In the genomic region with DNA sequence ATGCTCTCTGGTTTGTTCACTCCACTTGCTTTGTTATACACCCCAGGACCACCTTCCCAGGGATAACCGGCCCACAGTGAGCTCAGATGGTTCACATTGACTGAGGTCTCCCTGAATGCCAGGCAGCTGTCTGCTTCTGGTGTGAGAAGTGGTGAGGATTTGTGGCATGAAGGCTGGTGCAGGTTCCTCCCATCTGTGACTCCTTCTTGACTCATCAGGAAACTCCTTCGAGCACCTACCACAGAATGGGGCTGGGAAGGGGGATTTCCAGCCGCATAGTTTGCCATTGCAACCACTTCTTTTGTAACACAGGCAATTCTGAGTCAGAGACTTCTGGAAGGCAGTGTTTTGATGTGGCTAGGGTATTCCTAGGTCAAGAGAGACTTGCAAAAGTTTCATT, we compare ENCODE assay signal across 17 mouse cellular contexts. TPM values are rescaled to one million over a fixed set of nuclear protein-coding genes. Genes with fewer than 3 reads are reported as not detected.
DNase-seq lines count a peak whose midpoint lies in the region; ATAC-seq and TF ChIP-seq lines count a peak whose summit lies in the region.
"Had no signal": no experiment of that assay in that cellular context is flagged by ENCODE, and none has a peak within 500 bp of the region (broad histone marks: within the 10 kb centered on the region; RNA-seq: fewer than 3 reads in every experiment).

No protein-coding gene starts in this region.

- H3K36me3 ChIP-seq in lung, postnatal 0 days (ENCODE audit: insufficient read depth, low read length) = no peaks in the 10 kb centered on the region
- H3K36me3 ChIP-seq in splenic B cell, adult 2 months (ENCODE audit: control insufficient read depth, insufficient read depth, low read length, poor library complexity, severe bottlenecking) = no peaks in the 10 kb centered on the region
- no peaks in the 10 kb centered on the region for H3K36me3 ChIP-seq in midbrain, embryonic 13.5 days
- H3K36me3 ChIP-seq: hindbrain, embryonic 15.5 days had no signal

- WGBS in lung, postnatal 0 days = 68% methylated on average over 3 of the region's 3 CpGs
- 74% methylated on average over 3 of the region's 3 CpGs for WGBS in midbrain, embryonic 13.5 days

- no peak overlapping the region for H3K9ac ChIP-seq in lung, postnatal 0 days (replicated peaks; ENCODE audit: low read depth)
- no peak overlapping the region for H3K9ac ChIP-seq in midbrain, embryonic 13.5 days (replicated peaks)
- H3K9ac ChIP-seq: hindbrain, embryonic 15.5 days; liver, postnatal 0 days had no signal

- no peaks in the 10 kb centered on the region for H3K9me3 ChIP-seq in lung, postnatal 0 days (ENCODE audit: low read length)
- H3K9me3 ChIP-seq in midbrain, embryonic 13.5 days = no peaks in the 10 kb centered on the region
- H3K9me3 ChIP-seq: hindbrain, embryonic 15.5 days had no signal

- peak; percentile 6 for DNase-seq in lung, postnatal 36 days
- DNase-seq in lung, postnatal 0 days (ENCODE audit: low spot score) = no peak
- peak; percentile 13 for DNase-seq in splenic B cell, adult 2 months (ENCODE audit: low read depth, low spot score)
- DNase-seq in left cerebral cortex, postnatal 25 days (ENCODE audit: low spot score in 2 of 2) = no peak
- no peak for DNase-seq in testis, postnatal 14 days (ENCODE audit: low spot score)
- DNase-seq: cerebellum, adult 18-20 months; heart, adult 11 months; kidney, adult 9 months; liver, postnatal 0 days; right cerebral cortex, postnatal 4 days had no signal

- no peak for TF ChIP-seq EP300 in lung, postnatal 0 days (IDR thresholded peaks at IDR 0.05)

- intact Hi-C loops in left cerebral cortex, postnatal 25 days (cut with DNase I) = no loop called here

- H3K4me2 ChIP-seq in lung, postnatal 0 days (replicated peaks; ENCODE audit: low read depth, low read length) = no peak overlapping the region
- H3K4me2 ChIP-seq in midbrain, embryonic 13.5 days (replicated peaks) = no peak overlapping the region
- H3K4me2 ChIP-seq: hindbrain, embryonic 15.5 days had no signal

- ATAC-seq in lung, postnatal 0 days = no peak
- peak; percentile 65 for ATAC-seq in activated CD4-positive, CD25-positive, alpha-beta regulatory T cell, adult 4 months
- peak; percentile 88 for ATAC-seq in inflammation-experienced regulatory T-cells, adult 6 months
- no peak for ATAC-seq in midbrain, embryonic 13.5 days
- ATAC-seq: liver, postnatal 0 days had no signal

- no peak overlapping the region for H3K4me3 ChIP-seq in lung, postnatal 0 days (ENCODE audit: low read depth, low read length)
- H3K4me3 ChIP-seq in midbrain, embryonic 13.5 days (replicated peaks) = no peak overlapping the region
- H3K4me3 ChIP-seq: hindbrain, embryonic 15.5 days; left cerebral cortex, adult 2 months had no signal

- H3K4me1 ChIP-seq in lung, postnatal 0 days (ENCODE audit: insufficient read depth, low read depth, low read length) = no peaks in the 10 kb centered on the region
- no peaks in the 10 kb centered on the region for H3K4me1 ChIP-seq in midbrain, embryonic 13.5 days (replicated peaks)
- H3K4me1 ChIP-seq: hindbrain, embryonic 15.5 days had no signal

- no peaks in the 10 kb centered on the region for H3K27me3 ChIP-seq in lung, postnatal 0 days (replicated peaks; ENCODE audit: insufficient read depth, low read length)
- no peaks in the 10 kb centered on the region for H3K27me3 ChIP-seq in splenic B cell, adult 2 months (ENCODE audit: control insufficient read depth, insufficient read depth, low read length, poor library complexity, severe bottlenecking)
- H3K27me3 ChIP-seq in midbrain, embryonic 13.5 days = no peaks in the 10 kb centered on the region
- H3K27me3 ChIP-seq: hindbrain, embryonic 15.5 days had no signal

- H3K27ac ChIP-seq in lung, postnatal 0 days (ENCODE audit: low read length) = no peak overlapping the region
- H3K27ac ChIP-seq in midbrain, embryonic 13.5 days = no peak overlapping the region
- H3K27ac ChIP-seq: hindbrain, embryonic 15.5 days; left cerebral cortex, adult 2 months; stomach, postnatal 0 days had no signal

- TF ChIP-seq CTCF in lung, postnatal 0 days (IDR thresholded peaks at IDR 0.05) = no peak

RNA-seq across cellular contexts. Expression of gene Mefv, which starts 5.3 kb away (rescaled TPM):
- 0.11 TPM in 1 of 2 replicates, not detected in the other for polyA plus RNA-seq in lung, postnatal 0 days (2015; fragmentation: Nextera tagmentation; extraction: Ambion mirVana)
- not detected for polyA plus RNA-seq in activated CD4-positive, CD25-positive, alpha-beta regulatory T cell, adult 4 months (2017; shearing (Covaris generic))
- not detected for polyA plus RNA-seq in inflammation-experienced regulatory T-cells, adult 6 months (2017; shearing (Covaris generic))
- total RNA-seq in left cerebral cortex, postnatal 25 days (2021) = not detected
- polyA plus RNA-seq in midbrain, embryonic 13.5 days (2015; fragmentation: Nextera tagmentation; extraction: Ambion mirVana) = not detected in 2 replicates
- total RNA-seq: left cerebral cortex, adult 2 months; megakaryocyte-erythroid progenitor cell, adult 5-6 weeks had no signal
- polyA plus RNA-seq: hindbrain, embryonic 15.5 days; stomach, postnatal 0 days had no signal

RNA-seq across cellular contexts. Expression of gene Zfp263, which starts 20.7 kb away (rescaled TPM):
- polyA plus RNA-seq in lung, postnatal 0 days (2015; fragmentation: Nextera tagmentation; extraction: Ambion mirVana) = 25.3 and 25.4 TPM in 2 replicates
- 10 to 100 TPM; 69.2 to 95.7 TPM for polyA plus RNA-seq in activated CD4-positive, CD25-positive, alpha-beta regulatory T cell, adult 4 months (2017; shearing (Covaris generic))
- polyA plus RNA-seq in inflammation-experienced regulatory T-cells, adult 6 months (2017; shearing (Covaris generic)) = 100 to 1,000 TPM in 1 of 3 experiments, 10 to 100 TPM in 2; 72.2 to 148 (median 96.6) TPM
- 10 to 100 TPM; 14.8 to 19.4 TPM for total RNA-seq in left cerebral cortex, postnatal 25 days (2021)
- 61.1 and 63.5 TPM in 2 replicates for polyA plus RNA-seq in midbrain, embryonic 13.5 days (2015; fragmentation: Nextera tagmentation; extraction: Ambion mirVana)

Comparison
In these comparisons a context has a peak if more than half of its experiments do, and no peak if none do; other contexts are left out.
1. DNase-seq: peak in lung, postnatal 36 days (single experiment) and splenic B cell, adult 2 months (single experiment); none in lung, postnatal 0 days (single experiment), left cerebral cortex, postnatal 25 days (0 of 2) and testis, postnatal 14 days (single experiment).
2. ATAC-seq: peak in activated CD4-positive, CD25-positive, alpha-beta regulatory T cell, adult 4 months (single experiment) and inflammation-experienced regulatory T-cells, adult 6 months (single experiment); none in lung, postnatal 0 days (single experiment) and midbrain, embryonic 13.5 days (single experiment).